Mouse (Mus musculus): ENCODE data around the gene Ryr2.

DNA sequence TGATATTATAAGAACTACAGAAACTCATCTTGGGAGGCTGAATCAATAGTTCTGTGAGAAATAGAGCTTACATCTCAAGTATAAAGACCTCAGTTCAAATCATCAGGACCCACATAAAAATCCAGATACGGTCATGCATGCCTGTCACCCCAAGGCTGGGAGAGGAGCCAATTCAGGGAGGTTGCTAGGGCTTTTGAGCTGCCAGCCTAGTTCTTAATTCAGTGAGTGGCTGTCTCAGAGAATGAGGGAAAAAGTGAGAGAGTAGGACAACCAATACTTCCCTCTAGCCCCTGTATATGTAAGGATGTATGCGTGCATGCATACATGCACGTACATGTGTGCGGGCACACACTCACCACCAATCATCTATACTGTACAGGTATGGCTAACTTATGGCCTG lies 390.5 kb downstream of the Ryr2 start:
- no peak for TF ChIP-seq EP300 (IDR thresholded peaks at IDR 0.05; ENCODE audit: low read depth)
- no peak for TF ChIP-seq CTCF (IDR thresholded peaks at IDR 0.05; ENCODE audit: low read depth)
